In genomic region chr5:51036450-51036990, GRCm38 (mm10) we compare ENCODE assay signal across 13 mouse cellular contexts.
"Had no signal": no experiment of that assay in that cellular context is flagged by ENCODE, and none has a peak within 500 bp of the region (broad histone marks: within the 10 kb centered on the region; RNA-seq: fewer than 3 reads in every experiment).

No protein-coding gene starts in this region.

- H3K36me3 ChIP-seq: limb, embryonic 13.5 days; midbrain, embryonic 12.5 days; neural tube, embryonic 13.5 days had no signal

- H3K4me3 ChIP-seq: limb, embryonic 13.5 days; midbrain, embryonic 12.5 days; neural tube, embryonic 13.5 days had no signal

- DNase-seq: kidney, adult 11 months; kidney, postnatal 10 days; left cerebral cortex, postnatal 4 days; lung, postnatal 36 days; retina, postnatal 1 day; right cerebral cortex, postnatal 4 days; spleen, adult 18-20 months; thymus, adult 18-20 months; thymus, postnatal 14 days had no signal

- H3K27me3 ChIP-seq: limb, embryonic 13.5 days; midbrain, embryonic 12.5 days; neural tube, embryonic 13.5 days had no signal

- H3K27ac ChIP-seq: limb, embryonic 13.5 days; liver, embryonic 14.5 days; midbrain, embryonic 12.5 days; neural tube, embryonic 13.5 days had no signal

- H3K9me3 ChIP-seq: limb, embryonic 13.5 days; midbrain, embryonic 12.5 days; neural tube, embryonic 13.5 days had no signal

- H3K9ac ChIP-seq: limb, embryonic 13.5 days; liver, embryonic 14.5 days; midbrain, embryonic 12.5 days; neural tube, embryonic 13.5 days had no signal

- H3K4me2 ChIP-seq: limb, embryonic 13.5 days; midbrain, embryonic 12.5 days; neural tube, embryonic 13.5 days had no signal

- H3K4me1 ChIP-seq: limb, embryonic 13.5 days; midbrain, embryonic 12.5 days; neural tube, embryonic 13.5 days had no signal
